Mouse (Mus musculus) NIH3T3 (cell line): ENCODE results near the gene Auts2.

Experiments
- DNase-seq: peaks from one replicate; pipeline ENCODE4 v3.0.0-alpha.2; 2012; ENCODE audit warnings: low read depth

Gene Auts2

GRCm38 (mm10) chr5:131665068-131665467 is 878.1 kb downstream of the Auts2 start:
- DNase-seq, result no peak

- DNase-seq, result no peak
Measured at GRCm38 (mm10) chr5:131664657-131665056, 878.5 kb downstream of the Auts2 start.

GRCm38 (mm10) chr5:131662657-131663056 is 880.5 kb downstream of the Auts2 start:
- no peak for DNase-seq

- DNase-seq, result no peak
Measured at GRCm38 (mm10) chr5:131658822-131659515, 884.2 kb downstream of the Auts2 start.

GRCm38 (mm10) chr5:131654206-131654605 is 888.9 kb downstream of the Auts2 start:
- DNase-seq, result no peak

GRCm38 (mm10) chr5:131650381-131650891 is 892.7 kb downstream of the Auts2 start:
- DNase-seq, result no peak

- DNase-seq, result peak; percentile 43
Measured at GRCm38 (mm10) chr5:131647683-131648119, 895.4 kb downstream of the Auts2 start.

GRCm38 (mm10) chr5:131647104-131647682 is 896.0 kb downstream of the Auts2 start:
- no peak for DNase-seq

GRCm38 (mm10) chr5:131646192-131646775 is 896.9 kb downstream of the Auts2 start:
- DNase-seq, result no peak

GRCm38 (mm10) chr5:131645341-131646191 is 897.6 kb downstream of the Auts2 start:
- DNase-seq, result no peak

GRCm38 (mm10) chr5:131644331-131644730 is 898.8 kb downstream of the Auts2 start:
- no peak for DNase-seq

GRCm38 (mm10) chr5:131643176-131644174 is 899.7 kb downstream of the Auts2 start:
- DNase-seq, result no peak

GRCm38 (mm10) chr5:131642752-131643151 is 900.4 kb downstream of the Auts2 start:
- DNase-seq, result no peak

- DNase-seq, result no peak
Measured at GRCm38 (mm10) chr5:131636431-131636830, 906.7 kb downstream of the Auts2 start.

GRCm38 (mm10) chr5:131634731-131635130 is 908.4 kb downstream of the Auts2 start:
- no peak for DNase-seq

GRCm38 (mm10) chr5:131631998-131632379 is 911.2 kb downstream of the Auts2 start:
- DNase-seq, result no peak

- no peak for DNase-seq
Measured at GRCm38 (mm10) chr5:131631038-131631997, 911.8 kb downstream of the Auts2 start.

GRCm38 (mm10) chr5:131630577-131630976 is 912.6 kb downstream of the Auts2 start:
- no peak for DNase-seq

GRCm38 (mm10) chr5:131616113-131616876 is 926.8 kb downstream of the Auts2 start:
- no peak for DNase-seq
